Mouse (Mus musculus): ENCODE measurements at regions not wholly inside any gene's neighbourhood (a gene's known extent, or its start where the extent isn't known, plus 50 kb on each side); places are given as distances from the start of the nearest gene placed in this dataset.

GRCm38 (mm10) chr15:34775714-34776113, 418.0 kb upstream of the 9430069I07Rik start:
- DNase-seq (ENCODE audit: low spot score in 2 of 2) = no peak

- no peak for DNase-seq (ENCODE audit: low spot score in 2 of 2)
These were observed 394.1 kb upstream of the 9430069I07Rik start for GRCm38 (mm10) chr15:34751746-34752145.

DNA sequence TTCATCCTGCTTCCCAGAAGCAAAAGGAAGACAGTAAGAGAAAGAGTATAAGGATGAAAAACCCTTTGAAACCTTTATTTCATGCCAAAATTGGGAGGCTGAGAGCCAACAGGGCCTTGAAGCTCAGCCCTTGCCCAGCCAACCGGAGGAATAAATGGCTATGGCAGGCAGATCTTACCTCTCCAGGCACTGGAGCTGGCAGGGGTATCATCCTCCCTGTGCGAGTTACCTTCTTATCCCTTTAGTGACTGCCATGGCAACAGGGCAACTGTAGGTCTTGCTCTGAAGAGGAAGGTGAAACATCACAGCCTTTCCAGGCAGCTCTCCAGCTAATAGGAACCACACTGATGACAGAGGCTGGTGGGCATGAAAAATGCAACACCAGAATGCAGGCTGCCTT, 393.3 kb upstream of the 9430069I07Rik start:
- no peak for DNase-seq (ENCODE audit: low spot score in 2 of 2)

DNA sequence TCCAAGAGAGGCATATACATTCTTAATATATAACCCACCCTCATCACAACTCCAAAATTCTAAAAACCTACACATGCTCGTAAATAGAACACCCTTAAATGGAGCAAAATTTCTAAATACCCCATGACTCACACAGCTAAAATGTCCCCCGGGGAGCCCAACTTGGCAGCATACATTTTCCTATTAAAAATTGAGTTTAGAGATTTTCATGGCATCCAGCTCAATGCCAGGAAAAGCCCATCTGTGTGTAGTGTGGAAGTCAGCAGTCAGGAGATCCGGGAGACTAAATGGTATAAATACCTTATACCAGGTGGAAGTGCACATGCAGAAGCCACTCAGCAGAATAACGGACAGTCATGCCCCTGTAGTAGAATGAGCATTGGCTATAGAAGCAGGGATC, 389.4 kb upstream of the 9430069I07Rik start:
- DNase-seq (ENCODE audit: low spot score in 2 of 2) = no peak

GRCm38 (mm10) chr15:34743130-34743782, 385.6 kb upstream of the 9430069I07Rik start:
- peak in 1 of 2 experiments; percentile 56 for DNase-seq (ENCODE audit: low spot score in 2 of 2)

DNA sequence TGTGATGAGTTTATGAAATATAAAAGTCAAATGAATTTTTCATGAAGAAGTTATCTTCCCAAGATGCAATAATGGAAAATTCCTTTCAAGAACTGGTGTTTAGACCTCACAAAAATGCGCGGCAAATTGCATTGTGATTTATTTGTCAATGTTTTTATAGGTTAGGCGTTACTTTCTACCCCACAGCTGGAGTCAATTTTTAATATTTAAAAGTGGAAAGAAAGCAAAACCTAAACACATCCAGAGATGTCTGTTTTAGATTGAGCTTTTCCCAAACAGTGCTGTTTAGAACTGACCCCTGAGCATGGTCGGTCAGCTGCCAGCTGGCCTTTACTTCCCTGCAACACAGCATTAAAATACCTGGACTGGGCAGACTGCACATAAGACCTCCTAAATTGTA, 383.8 kb upstream of the 9430069I07Rik start:
- no peak for DNase-seq (ENCODE audit: low spot score in 2 of 2)
